Mouse (Mus musculus) midbrain, embryonic 15.5 days (tissue): ENCODE results near the gene Tmem229b. TPM values are rescaled to one million over a fixed set of nuclear protein-coding genes. Genes with fewer than 3 reads are reported as not detected.

ENCODE experiments used
- ATAC-seq: fragments of 200-750 bp; cut with Nextera tagmentation; replicated peaks from 2 replicates; pipeline ENCODE4 v1.8.0; 2017; ENCODE audit warnings: moderate TSS enrichment
- H3K27ac ChIP-seq: fragments of 300-500 bp; sonication (generic); 2 replicates; pipeline ENCODE4 v1.5.1; 2015; ENCODE audit warnings: mild to moderate bottlenecking, inconsistent platforms
- H3K27me3 ChIP-seq: fragments of 300-500 bp; sonication (generic); replicated peaks from 2 replicates; pipeline ENCODE4 v1.6.1; 2015; ENCODE audit warnings: inconsistent platforms
- H3K36me3 ChIP-seq: fragments of 300-500 bp; sonication (generic); replicated peaks from 2 replicates; pipeline ENCODE4 v1.6.1; 2015; ENCODE audit warnings: inconsistent platforms
- H3K4me1 ChIP-seq: fragments of 300-500 bp; sonication (generic); 2 replicates; pipeline ENCODE4 v1.6.1; 2015; ENCODE audit warnings: inconsistent platforms
- H3K4me2 ChIP-seq: fragments of 300-500 bp; sonication (generic); 2 replicates; pipeline ENCODE4 v1.6.1; 2015; ENCODE audit warnings: inconsistent platforms, mild to moderate bottlenecking, moderate library complexity
- H3K4me3 ChIP-seq: fragments of 300-500 bp; sonication (generic); 2 replicates; pipeline ENCODE4 v1.5.1; 2015; ENCODE audit warnings: mild to moderate bottlenecking, inconsistent platforms
- H3K9ac ChIP-seq: fragments of 300-500 bp; sonication (generic); 2 replicates; pipeline ENCODE4 v1.6.1; 2015; ENCODE audit warnings: mild to moderate bottlenecking, inconsistent platforms
- H3K9me3 ChIP-seq: fragments of 300-500 bp; sonication (generic); 2 replicates; pipeline ENCODE4 v1.6.1; 2016; ENCODE audit warnings: inconsistent platforms
- WGBS: fragments of 180-500 bp; shearing (Covaris S2); methylation state at CpG from one replicate; pipeline ENCODE4 v1.1.7; 2015; ENCODE audit warnings: mixed read lengths; 5-methylcytosine and 5-hydroxymethylcytosine counted together
- polyA plus RNA-seq: library from polyadenylated mRNA; unstranded; fragments of >200 nt; fragmentation: Nextera tagmentation; extraction: Ambion mirVana; gene quantifications from 2 replicates; pipeline ENCODE4 v1.2.1, GENCODE M21; 2015

Gene Tmem229b
- polyA plus RNA-seq, 1 experiment from 2014 or later = 82.1 TPM

- H3K4me2 ChIP-seq = no peak overlapping the region
- no peaks in the 10 kb centered on the region for H3K27me3 ChIP-seq
- no peak overlapping the region for H3K9ac ChIP-seq
- no peaks in the 10 kb centered on the region for H3K9me3 ChIP-seq
- no peak overlapping the region for H3K4me3 ChIP-seq
- ATAC-seq = no peak
- WGBS = 91% methylated on average over 5 of the region's 5 CpGs
- no peaks in the 10 kb centered on the region for H3K36me3 ChIP-seq
- peaks cover 17% of the 10 kb centered on the region for H3K4me1 ChIP-seq
- no peak overlapping the region for H3K27ac ChIP-seq
These were observed 5.0 kb downstream of the Tmem229b start for GRCm38 (mm10) chr12:79002406-79002805.

- H3K27ac ChIP-seq = no peak overlapping the region
- no peaks in the 10 kb centered on the region for H3K36me3 ChIP-seq
- 10% methylated on average over 6 of the region's 7 CpGs for WGBS
- ATAC-seq = no peak
- no peaks in the 10 kb centered on the region for H3K9me3 ChIP-seq
- no peak overlapping the region for H3K4me2 ChIP-seq
- H3K9ac ChIP-seq = no peak overlapping the region
- no peaks in the 10 kb centered on the region for H3K4me1 ChIP-seq
- H3K27me3 ChIP-seq = no peaks in the 10 kb centered on the region
- H3K4me3 ChIP-seq = no peak overlapping the region
These were observed 10.7 kb downstream of the Tmem229b start for GRCm38 (mm10) chr12:78996711-78997110.

- Histone ChIP-seq H3K36me3 (no peaks in the 10 kb centered on the region), H3K9ac (no peak overlapping the region), H3K4me2 (no peak overlapping the region), H3K9me3 (no peaks in the 10 kb centered on the region), H3K4me3 (no peak overlapping the region), H3K27ac (no peak overlapping the region), H3K27me3 (no peaks in the 10 kb centered on the region), H3K4me1 (no peaks in the 10 kb centered on the region)
- WGBS = 86% methylated on average over 4 of the region's 4 CpGs
- ATAC-seq = no peak
These were observed 11.2 kb downstream of the Tmem229b start for GRCm38 (mm10) chr12:78996271-78996670.

GRCm38 (mm10) chr12:78987581-78988081 is 19.8 kb downstream of the Tmem229b start:
- Histone ChIP-seq H3K9ac (no peak overlapping the region), H3K4me3 (no peak overlapping the region), H3K27me3 (no peaks in the 10 kb centered on the region), H3K4me2 (no peak overlapping the region), H3K27ac (no peak overlapping the region), H3K36me3 (no peaks in the 10 kb centered on the region), H3K9me3 (no peaks in the 10 kb centered on the region), H3K4me1 (peaks cover 13% of the 10 kb centered on the region)
- ATAC-seq = no peak
- 60% methylated on average over 9 of the region's 9 CpGs for WGBS

- Histone ChIP-seq H3K4me2 (no peak overlapping the region), H3K36me3 (no peaks in the 10 kb centered on the region), H3K9me3 (no peaks in the 10 kb centered on the region), H3K9ac (no peak overlapping the region), H3K27ac (peak overlapping the region; percentile 41; the same call in 1 of the 2 replicates), H3K4me3 (no peak overlapping the region), H3K27me3 (no peaks in the 10 kb centered on the region), H3K4me1 (peaks cover 13% of the 10 kb centered on the region)
- peak; percentile 79; the same call in 1 of the 2 replicates for ATAC-seq
- 45% methylated on average over 3 of the region's 3 CpGs for WGBS
These were observed 23.4 kb downstream of the Tmem229b start for GRCm38 (mm10) chr12:78984035-78984432.

- H3K27me3 ChIP-seq = no peaks in the 10 kb centered on the region
- no peaks in the 10 kb centered on the region for H3K36me3 ChIP-seq
- H3K27ac ChIP-seq = no peak overlapping the region
- no peak overlapping the region for H3K9ac ChIP-seq
- no peak overlapping the region for H3K4me3 ChIP-seq
- ATAC-seq = 0 out of 2 replicates have a peak, but pooled peaks have one; percentile 4
- no peaks in the 10 kb centered on the region for H3K9me3 ChIP-seq
- H3K4me1 ChIP-seq = peaks cover 13% of the 10 kb centered on the region
- WGBS = 70% methylated on average over 9 of the region's 9 CpGs
- H3K4me2 ChIP-seq = no peak overlapping the region
These were observed 24.0 kb downstream of the Tmem229b start for GRCm38 (mm10) chr12:78983296-78984034.

GRCm38 (mm10) chr12:78981938-78982825 is 25.2 kb downstream of the Tmem229b start:
- 68% methylated on average over 9 of the region's 9 CpGs for WGBS
- Histone ChIP-seq H3K36me3 (no peaks in the 10 kb centered on the region), H3K4me2 (no peak overlapping the region), H3K4me1 (peaks cover 13% of the 10 kb centered on the region), H3K4me3 (no peak overlapping the region), H3K9me3 (no peaks in the 10 kb centered on the region), H3K27ac (no peak overlapping the region), H3K9ac (no peak overlapping the region), H3K27me3 (no peaks in the 10 kb centered on the region)
- ATAC-seq = no peak

- no peak for ATAC-seq
- WGBS = 80% methylated on average over 2 of the region's 2 CpGs
These were observed 26.3 kb downstream of the Tmem229b start for GRCm38 (mm10) chr12:78981131-78981530.

GRCm38 (mm10) chr12:78980683-78981091 is 26.7 kb downstream of the Tmem229b start:
- Histone ChIP-seq H3K36me3 (no peaks in the 10 kb centered on the region), H3K4me3 (no peak overlapping the region), H3K4me2 (no peak overlapping the region), H3K4me1 (peaks cover 13% of the 10 kb centered on the region), H3K9ac (no peak overlapping the region), H3K9me3 (no peaks in the 10 kb centered on the region), H3K27me3 (no peaks in the 10 kb centered on the region), H3K27ac (no peak overlapping the region)
- WGBS = 90% methylated on average over 5 of the region's 5 CpGs
- ATAC-seq = no peak

More at GRCm38 (mm10) chr12:78981131-78981530, 26.3 kb downstream of the Tmem229b start:
- no peaks in the 10 kb centered on the region for H3K27me3 ChIP-seq
- H3K27ac ChIP-seq = no peak overlapping the region
- no peak overlapping the region for H3K4me3 ChIP-seq
- no peaks in the 10 kb centered on the region for H3K36me3 ChIP-seq
- no peak overlapping the region for H3K9ac ChIP-seq
- peaks cover 13% of the 10 kb centered on the region for H3K4me1 ChIP-seq
- H3K9me3 ChIP-seq = no peaks in the 10 kb centered on the region
- H3K4me2 ChIP-seq = no peak overlapping the region

GRCm38 (mm10) chr12:78977552-78977951 is 29.9 kb downstream of the Tmem229b start:
- 94% methylated on average over 4 of the region's 4 CpGs for WGBS
- H3K27ac ChIP-seq = no peak overlapping the region
- H3K27me3 ChIP-seq = no peaks in the 10 kb centered on the region
- H3K9me3 ChIP-seq = no peaks in the 10 kb centered on the region
- no peaks in the 10 kb centered on the region for H3K4me1 ChIP-seq
- H3K9ac ChIP-seq = no peak overlapping the region
- H3K4me3 ChIP-seq = no peak overlapping the region
- no peak for ATAC-seq
- H3K4me2 ChIP-seq = no peak overlapping the region
- H3K36me3 ChIP-seq = peaks cover 7% of the 10 kb centered on the region; the same call in 1 of the 2 replicates

GRCm38 (mm10) chr12:78977078-78977477 is 30.3 kb downstream of the Tmem229b start:
- no peaks in the 10 kb centered on the region for H3K27me3 ChIP-seq
- no peak overlapping the region for H3K4me2 ChIP-seq
- H3K36me3 ChIP-seq = peaks cover 7% of the 10 kb centered on the region; the same call in 1 of the 2 replicates
- H3K4me3 ChIP-seq = no peak overlapping the region
- ATAC-seq = no peak
- H3K4me1 ChIP-seq = no peaks in the 10 kb centered on the region
- no peak overlapping the region for H3K27ac ChIP-seq
- H3K9ac ChIP-seq = no peak overlapping the region
- 77% methylated on average over 4 of the region's 4 CpGs for WGBS
- no peaks in the 10 kb centered on the region for H3K9me3 ChIP-seq

- Histone ChIP-seq H3K9me3 (no peaks in the 10 kb centered on the region), H3K36me3 (peaks cover 7% of the 10 kb centered on the region; the same call in 1 of the 2 replicates), H3K4me2 (no peak overlapping the region), H3K9ac (no peak overlapping the region), H3K27ac (no peak overlapping the region), H3K4me1 (no peaks in the 10 kb centered on the region), H3K27me3 (no peaks in the 10 kb centered on the region), H3K4me3 (no peak overlapping the region)
- 89% methylated on average over 4 of the region's 4 CpGs for WGBS
- ATAC-seq = no peak
These were observed 31.6 kb downstream of the Tmem229b start for GRCm38 (mm10) chr12:78975836-78976235.
